Mouse (Mus musculus) erythroblast, adult 5-6 weeks (primary cell): ENCODE measurements around the gene Gm27179. TPM values are rescaled to one million over a fixed set of nuclear protein-coding genes. Genes with fewer than 3 reads are reported as not detected.
"Not testable (repeated sequence)": the region's sequence is repeated elsewhere in the genome, so short reads cannot be mapped to it uniquely, and the experiment has no call there.

Experiments used
- ATAC-seq: replicated peaks from 2 replicates; pipeline ENCODE4 v1.8.0; 2016; ENCODE audit warnings: moderate number of reproducible peaks, mild to moderate bottlenecking, moderate TSS enrichment, inconsistent platforms; ENCODE audit not compliant: poor library complexity, low FRiP score, severe bottlenecking
- total RNA-seq, 2 experiments: library from RNA; stranded (forward) in 1 of 2; stranded (reverse) in 1 of 2; fragments of 150-400 nt in 1 of 2; fragments of 200-764, 138-1000 nt in 1 of 2; gene quantifications; 2 replicates each; pipeline versions ENCODE4 v1.2.3 to v1.2.4; 2015 to 2017; ENCODE audit warnings: low replicate concordance in 2 of 2

Gene Gm27179
- total RNA-seq, 2 experiments from 2014 or later: not detected

DNA sequence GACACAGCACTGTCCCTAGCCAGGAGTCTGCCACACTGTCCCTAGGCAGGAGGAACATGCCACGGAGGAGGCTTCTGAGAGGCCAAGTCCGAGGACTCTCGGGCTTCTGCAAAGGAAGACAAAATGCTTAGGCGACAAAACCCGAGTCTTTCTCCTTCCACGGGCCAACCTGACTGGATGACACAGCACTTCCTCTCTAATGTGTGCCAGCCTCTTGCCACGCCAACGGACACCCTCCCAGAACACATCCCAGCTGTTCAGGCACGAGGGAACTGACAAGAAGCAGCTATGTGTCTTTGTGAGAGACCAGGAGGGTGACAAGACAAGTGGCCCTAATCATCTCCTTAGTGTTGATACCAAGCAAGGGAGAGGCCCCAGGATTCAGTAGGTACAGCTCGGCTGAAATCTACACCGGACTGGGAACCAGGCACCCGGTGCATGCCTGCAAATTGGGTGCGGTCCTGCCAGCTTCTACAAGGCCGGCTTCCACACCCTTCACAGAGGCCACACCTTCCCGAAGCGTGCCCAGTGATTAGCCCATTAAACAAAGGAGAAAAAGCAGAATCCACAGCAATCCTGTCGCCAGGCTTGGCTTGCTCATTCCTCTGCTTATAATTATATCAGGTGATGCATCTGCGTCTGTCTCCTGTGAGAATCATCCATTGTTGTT is 26.7 kb downstream of the Gm27179 start:
- ATAC-seq: peak; percentile 68

DNA sequence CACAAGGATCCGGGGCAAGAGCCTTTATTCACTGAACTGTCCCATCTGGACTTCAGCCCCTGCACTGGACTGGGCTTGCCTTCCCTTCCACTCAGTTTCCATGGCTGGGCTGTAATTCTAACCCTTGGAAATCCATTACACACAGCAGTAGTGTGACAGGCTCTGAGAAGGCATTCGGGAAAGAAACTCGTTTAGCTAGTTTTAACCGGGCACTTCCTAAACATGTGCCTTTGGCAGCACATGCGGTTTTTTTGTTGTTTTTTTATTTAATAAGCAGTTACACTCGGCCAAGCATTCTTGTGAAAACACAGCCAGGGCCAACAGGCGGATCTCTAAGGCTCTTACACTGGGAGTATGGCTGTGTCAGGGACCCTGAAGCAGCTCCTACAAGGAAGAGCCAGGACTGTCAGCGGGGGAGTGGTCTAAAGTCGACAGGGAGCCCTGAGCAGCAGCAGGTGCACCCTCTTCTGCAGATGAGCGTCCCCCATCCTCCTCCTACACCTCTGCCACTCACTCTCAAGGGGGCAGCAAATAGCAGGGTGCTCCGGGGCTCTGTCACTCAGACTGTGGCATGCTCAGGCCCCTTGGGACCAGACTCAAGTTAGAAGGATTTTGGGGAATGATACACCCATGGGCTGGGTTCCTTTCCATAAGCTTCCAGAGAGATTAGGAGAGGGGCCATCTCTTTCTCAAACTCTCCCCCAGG is 38.3 kb downstream of the Gm27179 start:
- not testable (repeated sequence) for ATAC-seq

DNA sequence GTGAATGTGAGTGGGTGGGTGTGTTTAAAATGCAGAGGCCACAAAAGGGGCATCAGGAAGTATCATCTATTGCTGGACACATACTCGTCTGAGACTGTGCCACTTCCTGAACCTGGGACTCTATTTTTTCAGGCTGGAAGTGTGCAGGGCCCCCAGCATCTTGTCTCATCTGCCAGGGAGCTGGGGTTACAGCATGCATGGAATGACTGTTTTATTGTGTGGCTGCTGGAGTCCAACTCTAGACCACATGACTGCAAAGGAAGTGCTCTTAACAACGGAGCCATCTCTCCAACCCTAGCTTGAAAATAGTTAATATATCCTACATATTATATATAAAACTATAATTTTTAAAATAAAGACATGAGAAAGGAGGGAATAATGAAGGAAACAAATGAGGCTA is 39.0 kb downstream of the Gm27179 start:
- ATAC-seq: not testable (repeated sequence)

DNA sequence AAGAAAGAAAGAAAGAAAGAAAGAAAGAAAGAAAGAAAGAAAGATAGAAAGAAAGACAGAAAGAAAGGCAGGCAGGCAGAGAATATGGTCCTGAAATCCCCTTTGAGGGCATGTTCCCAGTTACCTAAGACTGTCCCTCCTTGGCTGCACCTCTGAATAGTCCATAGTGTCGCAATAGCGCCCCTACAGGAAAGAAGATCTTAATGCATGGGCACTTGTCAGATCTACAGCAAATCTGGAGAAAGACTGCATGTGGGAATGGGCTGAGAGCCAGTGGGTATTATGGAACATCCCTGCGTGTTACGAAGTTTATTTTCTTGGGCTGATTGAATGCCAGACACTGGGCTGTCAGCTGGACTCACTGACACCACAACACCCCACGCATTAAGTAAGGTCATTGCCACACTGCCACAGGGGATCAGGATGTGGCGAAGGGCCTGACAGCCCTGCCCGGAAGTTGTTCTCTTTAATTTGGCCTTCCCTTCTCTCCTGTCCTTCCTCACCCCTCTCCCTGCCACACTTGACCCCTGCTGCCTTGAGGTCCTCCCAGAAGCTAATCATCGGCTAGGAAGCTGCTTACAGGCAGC is 42.1 kb downstream of the Gm27179 start:
- peak; percentile 36 for ATAC-seq

DNA sequence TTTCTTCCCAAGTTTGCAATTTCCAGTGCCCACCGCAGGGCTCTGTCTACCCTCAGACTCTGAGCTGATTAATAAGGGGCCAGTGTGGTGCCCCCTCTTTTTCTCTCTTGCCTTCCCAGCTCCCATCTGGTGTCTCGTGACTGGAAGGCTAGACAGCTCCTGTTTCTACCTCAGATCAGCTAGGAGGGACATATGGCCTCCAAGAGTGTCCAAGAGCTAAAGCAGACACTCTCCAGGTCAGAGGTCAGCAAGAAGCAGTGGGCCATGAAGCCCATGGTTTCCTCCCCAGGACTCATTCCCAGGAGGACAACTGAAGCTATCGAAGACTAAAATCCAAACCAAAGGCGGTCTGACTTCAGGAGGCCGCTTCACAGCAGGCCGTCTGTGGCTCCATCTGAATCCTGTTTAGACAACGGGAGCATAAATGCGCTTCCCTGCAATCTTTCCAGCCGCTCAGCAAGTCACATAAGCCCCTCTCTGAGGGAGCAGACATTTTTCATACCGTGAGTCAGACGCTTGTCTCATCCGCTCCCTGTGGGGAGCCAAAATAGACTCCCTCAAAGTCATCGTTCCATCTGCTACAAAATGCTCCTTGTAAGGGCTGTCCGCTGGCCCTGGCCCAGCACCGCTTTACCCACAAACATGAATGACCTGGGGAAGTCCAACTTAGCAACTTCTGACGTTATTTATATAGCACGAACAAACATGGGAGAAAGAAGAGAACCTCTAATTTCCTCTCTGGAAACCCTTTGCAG is 44.6 kb downstream of the Gm27179 start:
- ATAC-seq: not testable (repeated sequence)

DNA sequence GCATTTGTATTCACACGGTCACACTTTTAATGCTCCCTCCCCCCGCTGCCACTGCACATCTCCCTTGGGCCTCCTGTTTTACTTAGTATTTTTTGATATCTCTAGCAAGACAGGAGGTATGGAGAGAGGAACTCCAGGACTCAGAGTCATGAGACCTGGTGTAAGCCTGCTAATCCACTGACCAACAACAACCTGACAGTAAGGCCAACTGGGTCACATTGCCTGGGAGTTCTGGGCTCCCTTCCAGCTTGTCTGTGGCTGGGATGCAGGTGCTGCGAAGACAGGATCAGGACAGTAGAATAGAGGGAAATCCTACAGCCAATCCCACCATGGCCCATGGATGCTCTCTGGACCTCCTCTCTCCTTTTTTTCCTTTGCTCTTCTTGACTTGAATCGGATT is 47.9 kb downstream of the Gm27179 start:
- not testable (repeated sequence) for ATAC-seq

Other genes with a start within 250 kb of the Gm27179 start
- gene Synb, start 218.2 kb downstream of the Gm27179 start, total RNA-seq (2015; ENCODE audit: low replicate concordance): 1.5 and 5.4 TPM in 2 replicates
- gene Synb, start 218.2 kb downstream of the Gm27179 start, total RNA-seq (2017; ENCODE audit: low replicate concordance): 2.0 and 6.0 TPM in 2 replicates
- 200 and 335 TPM in 2 replicates for gene Gm16867, start 9.2 kb downstream of the Gm27179 start, total RNA-seq (2015; ENCODE audit: low replicate concordance)
- 490 and 566 TPM in 2 replicates for gene Gm16867, start 9.2 kb downstream of the Gm27179 start, total RNA-seq (2017; ENCODE audit: low replicate concordance)
- 0.58 and 1.5 TPM in 2 replicates for gene Entpd4b, start 42.9 kb upstream of the Gm27179 start, total RNA-seq (2015; ENCODE audit: low replicate concordance)
- 0.85 and 1.3 TPM in 2 replicates for gene Entpd4b, start 42.9 kb upstream of the Gm27179 start, total RNA-seq (2017; ENCODE audit: low replicate concordance)